ENCODE assay signal across 8 mouse cellular contexts in genomic region chr1:66895837-66896118, GRCm38 (mm10). TPM values are rescaled to one million over a fixed set of nuclear protein-coding genes. Genes with fewer than 3 reads are reported as not detected.
DNase-seq lines count a peak whose midpoint lies in the region; ATAC-seq and TF ChIP-seq lines count a peak whose summit lies in the region.

No protein-coding gene starts in this region.

- in situ Hi-C loops in ES-E14 (cut with MboI; ENCODE audit: low sequenced_read_pairs in 2 of 2, unreplicated experiment in 2 of 2): no loop called here

- H3K27me3 ChIP-seq in heart, embryonic 15.5 days: no peaks in the 10 kb centered on the region
- no peaks in the 10 kb centered on the region for H3K27me3 ChIP-seq in kidney, postnatal 0 days (ENCODE audit: insufficient read depth, low read length)
- no peaks in the 10 kb centered on the region for H3K27me3 ChIP-seq in limb, embryonic 15.5 days
- H3K27me3 ChIP-seq in myocyte (ENCODE audit: control insufficient read depth, insufficient read depth, insufficient read length): no peaks in the 10 kb centered on the region

- H3K4me3 ChIP-seq in ES-E14 (ENCODE audit: insufficient read depth in 1 of 2, low read depth in 1 of 2, low read length in 2 of 2, poor library complexity in 1 of 2, severe bottlenecking in 1 of 2) (no peak overlapping the region), myocyte (no peak overlapping the region)
- peak overlapping the region; percentile 30 for H3K4me3 ChIP-seq in heart, embryonic 15.5 days
- no peak overlapping the region for H3K4me3 ChIP-seq in kidney, postnatal 0 days (replicated peaks; ENCODE audit: low read depth, low read length)
- 0 out of 2 replicates have a peak overlapping the region, but pooled peaks have one; percentile 15 for H3K4me3 ChIP-seq in limb, embryonic 15.5 days

- ATAC-seq in heart, embryonic 15.5 days (replicated peaks; ENCODE audit: insufficient number of reproducible peaks, insufficient read depth, low FRiP score, low read depth): peak; percentile 80
- ATAC-seq in kidney, postnatal 0 days (replicated peaks; ENCODE audit: low FRiP score, low read depth): peak; percentile 79
- ATAC-seq in limb, embryonic 15.5 days (ENCODE audit: insufficient number of reproducible peaks, low FRiP score, low TSS enrichment, low read depth): no peak; the same call in 1 of the 2 replicates
- ATAC-seq in erythroblast, adult 5-6 weeks (replicated peaks; ENCODE audit: low FRiP score, poor library complexity, severe bottlenecking): no peak

- H3K9ac ChIP-seq in ES-E14 (ENCODE audit: insufficient read depth, low read depth, low read length, poor library complexity, severe bottlenecking): no peak overlapping the region
- H3K9ac ChIP-seq in heart, embryonic 15.5 days: peak overlapping the region; percentile 38; the same call in 1 of the 2 replicates
- H3K9ac ChIP-seq in kidney, postnatal 0 days (ENCODE audit: low read depth, low read length): no peak overlapping the region
- no peak overlapping the region for H3K9ac ChIP-seq in limb, embryonic 15.5 days

- TF ChIP-seq CTCF in kidney, postnatal 0 days (IDR thresholded peaks at IDR 0.05; ENCODE audit: low read depth): peak; percentile 83

- no peaks in the 10 kb centered on the region for H3K79me2 ChIP-seq in myocyte (ENCODE audit: control insufficient read depth, insufficient read depth)

- DNase-seq in 416B (ENCODE audit: low read depth) (peak; percentile 77), ES-E14 (ENCODE audit: low read depth, low spot score) (peak; percentile 20)
- peak; percentile 73 for DNase-seq in embryo, embryonic 10.5 days (ENCODE audit: low spot score)
- peak; percentile 81 for DNase-seq in kidney, postnatal 0 days (ENCODE audit: low spot score)

- no peak for TF ChIP-seq POLR2A in myocyte (IDR thresholded peaks at IDR 0.05; ENCODE audit: insufficient read length, low read depth)

- no peak overlapping the region for H3K27ac ChIP-seq in ES-E14 (ENCODE audit: insufficient read depth, low read depth, low read length, poor library complexity, severe bottlenecking)
- H3K27ac ChIP-seq in heart, embryonic 15.5 days: no peak overlapping the region
- H3K27ac ChIP-seq in kidney, postnatal 0 days: no peak overlapping the region
- H3K27ac ChIP-seq in limb, embryonic 15.5 days: no peak overlapping the region

- H3K4me1 ChIP-seq in ES-E14 (ENCODE audit: control insufficient read depth in 2 of 2, insufficient read depth in 2 of 2, low read length in 2 of 2, poor library complexity in 1 of 2): no peaks in the 10 kb centered on the region
- H3K4me1 ChIP-seq in heart, embryonic 15.5 days (replicated peaks): peaks cover 13% of the 10 kb centered on the region
- H3K4me1 ChIP-seq in kidney, postnatal 0 days (replicated peaks; ENCODE audit: insufficient read depth, low read length): 0 out of 2 replicates have a peak, but pooled peaks cover 5% of the 10 kb centered on the region
- peaks cover 15% of the 10 kb centered on the region for H3K4me1 ChIP-seq in limb, embryonic 15.5 days

- H3K36me3 ChIP-seq in ES-E14 (ENCODE audit: control insufficient read depth, insufficient read depth, low read length, poor library complexity, severe bottlenecking): no peaks in the 10 kb centered on the region
- H3K36me3 ChIP-seq in heart, embryonic 15.5 days: no peaks in the 10 kb centered on the region
- H3K36me3 ChIP-seq in kidney, postnatal 0 days (ENCODE audit: insufficient read depth, low read length): no peaks in the 10 kb centered on the region
- H3K36me3 ChIP-seq in limb, embryonic 15.5 days: no peaks in the 10 kb centered on the region
- no peaks in the 10 kb centered on the region for H3K36me3 ChIP-seq in myocyte (ENCODE audit: control insufficient read depth, insufficient read depth)

- H3K9me3 ChIP-seq in ES-E14 (ENCODE audit: control insufficient read depth, insufficient read depth, low read depth, low read length): no peaks in the 10 kb centered on the region
- H3K9me3 ChIP-seq in heart, embryonic 15.5 days (replicated peaks): no peaks in the 10 kb centered on the region
- no peaks in the 10 kb centered on the region for H3K9me3 ChIP-seq in kidney, postnatal 0 days (replicated peaks; ENCODE audit: low read length)
- H3K9me3 ChIP-seq in limb, embryonic 15.5 days: no peaks in the 10 kb centered on the region

- no peak overlapping the region for H3ac ChIP-seq in myocyte (ENCODE audit: control insufficient read depth, insufficient read length)

- H3K4me2 ChIP-seq in heart, embryonic 15.5 days: peak overlapping the region; percentile 57
- H3K4me2 ChIP-seq in kidney, postnatal 0 days (ENCODE audit: low read length): peak overlapping the region; percentile 52
- peak overlapping the region; percentile 37 for H3K4me2 ChIP-seq in limb, embryonic 15.5 days
- H3K4me2 ChIP-seq in myocyte (ENCODE audit: low read depth): peak overlapping the region; percentile 70

TF ChIP-seq in ES-E14, 5 proteins besides CTCF, POLR2A, EP300 and RAD21:
- TF ChIP-seq ZC3H11A (IDR thresholded peaks at IDR 0.05; ENCODE audit: borderline replicate concordance, low read depth, low read length): no peak
- TF ChIP-seq MAFK (IDR thresholded peaks at IDR 0.05; ENCODE audit: insufficient read depth, low read depth, low read length): no peak
- TF ChIP-seq CHD2 (IDR thresholded peaks at IDR 0.05; ENCODE audit: low read depth, low read length): no peak
- TF ChIP-seq ZNF384 (IDR thresholded peaks at IDR 0.05; ENCODE audit: low read depth, low read length): no peak
- TF ChIP-seq HCFC1 (IDR thresholded peaks at IDR 0.05; ENCODE audit: borderline replicate concordance, insufficient read depth, low read length): no peak

TF ChIP-seq in myocyte, 11 proteins besides CTCF, POLR2A, EP300 and RAD21:
- TF ChIP-seq MYOG (IDR thresholded peaks at IDR 0.05; ENCODE audit: control insufficient read depth in 1 of 3, insufficient read depth in 1 of 3, insufficient read length in 2 of 3, low read depth in 2 of 3): no peak

RNA-seq across cellular contexts. Expression of gene Acadl, which starts 32.7 kb away (rescaled TPM):
- 4.2 and 4.9 TPM in 2 replicates for total RNA-seq in ES-E14 (2012; rRNA removed)
- polyA plus RNA-seq in heart, embryonic 15.5 days (2015; fragmentation: Nextera tagmentation; extraction: Ambion mirVana): 631 and 795 TPM in 2 replicates
- 254 and 281 TPM in 2 replicates for polyA plus RNA-seq in kidney, postnatal 0 days (2015; fragmentation: Nextera tagmentation; extraction: Ambion mirVana)
- 90.3 and 122 TPM in 2 replicates for polyA plus RNA-seq in limb, embryonic 15.5 days (2015; fragmentation: Nextera tagmentation; extraction: Ambion mirVana)
- polyA plus RNA-seq in myocyte (2012; fragmentation: generic; extraction: Trizol): 141 TPM
- 33.6 and 43.2 TPM in 2 replicates for total RNA-seq in erythroblast, adult 5-6 weeks (2015; ENCODE audit: low replicate concordance)
- 21.0 and 25.0 TPM in 2 replicates for total RNA-seq in erythroblast, adult 5-6 weeks (2017; ENCODE audit: low replicate concordance)

RNA-seq across cellular contexts. Expression of gene Myl1, which starts 49.4 kb away (rescaled TPM):
- total RNA-seq in ES-E14 (2012; rRNA removed): not detected in 2 replicates
- 390 and 404 TPM in 2 replicates for polyA plus RNA-seq in heart, embryonic 15.5 days (2015; fragmentation: Nextera tagmentation; extraction: Ambion mirVana)
- polyA plus RNA-seq in kidney, postnatal 0 days (2015; fragmentation: Nextera tagmentation; extraction: Ambion mirVana): 0.93 and 1.0 TPM in 2 replicates
- 493 and 1,364 TPM in 2 replicates for polyA plus RNA-seq in limb, embryonic 15.5 days (2015; fragmentation: Nextera tagmentation; extraction: Ambion mirVana)
- polyA plus RNA-seq in myocyte (2012; fragmentation: generic; extraction: Trizol): 2,129 TPM
- total RNA-seq in erythroblast, adult 5-6 weeks (2015; ENCODE audit: low replicate concordance): not detected in 2 replicates
- not detected in 2 replicates for total RNA-seq in erythroblast, adult 5-6 weeks (2017; ENCODE audit: low replicate concordance)

Comparison
In these comparisons a context has a peak if more than half of its experiments do, and no peak if none do; other contexts are left out.
1. DNase-seq: peak in every context shown above with its lines; median percentile 81 in kidney, postnatal 0 days; 77 in 416B; 73 in embryo, embryonic 10.5 days; 20 in ES-E14.
2. H3K4me3 ChIP-seq: peak in heart, embryonic 15.5 days (single experiment) and limb, embryonic 15.5 days (single experiment); none in ES-E14 (0 of 2), kidney, postnatal 0 days (single experiment) and myocyte (single experiment).
3. ATAC-seq: peak in heart, embryonic 15.5 days (single experiment) and kidney, postnatal 0 days (single experiment); none in limb, embryonic 15.5 days (single experiment) and erythroblast, adult 5-6 weeks (single experiment).
4. RNA of gene Myl1, which starts 49.4 kb away (polyA plus RNA-seq): 2,129 TPM in myocyte (single experiment), 493 to 1,364 TPM in limb, embryonic 15.5 days and 390 to 404 TPM in heart, embryonic 15.5 days; 0.93 to 1.0 TPM in kidney, postnatal 0 days; every median in the first group is over 100 times any median in the second.
5. Peak in every context shown above with its lines, with median percentiles within 50 percentile points of each other: H3K4me2 ChIP-seq.